In the genomic region with DNA sequence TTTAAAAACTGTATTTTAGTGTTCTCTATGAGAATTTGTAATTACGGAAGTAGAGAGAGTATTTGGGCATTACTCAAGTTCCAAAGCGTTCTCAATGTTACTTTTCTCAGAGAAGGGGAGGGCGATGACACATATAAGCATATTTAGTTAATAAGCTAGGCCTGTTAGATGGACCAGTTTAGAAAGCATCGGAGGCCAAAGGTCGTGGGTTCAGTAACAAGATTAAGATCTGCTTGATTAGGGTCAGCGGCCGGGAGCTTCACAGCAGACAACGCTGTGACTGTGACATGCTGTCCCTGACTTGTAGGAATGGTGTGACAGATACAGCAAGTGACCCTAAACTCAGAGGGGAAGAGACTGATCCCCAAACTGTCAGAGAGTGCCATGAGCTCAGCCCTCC, we compare ENCODE assay signal across 23 mouse cellular contexts.
DNase-seq lines count a peak whose midpoint lies in the region; ATAC-seq and TF ChIP-seq lines count a peak whose summit lies in the region.
"Had no signal": no experiment of that assay in that cellular context is flagged by ENCODE, and none has a peak within 500 bp of the region (broad histone marks: within the 10 kb centered on the region; RNA-seq: fewer than 3 reads in every experiment).

No protein-coding gene starts in this region.

- H3K36me3 ChIP-seq in liver, adult 2 months (ENCODE audit: control insufficient read depth, insufficient read depth, low read length): no peaks in the 10 kb centered on the region
- H3K36me3 ChIP-seq in liver, embryonic 12.5 days: no peaks in the 10 kb centered on the region
- H3K36me3 ChIP-seq: embryonic facial prominence, embryonic 12.5 days; embryonic facial prominence, embryonic 15.5 days; hindbrain, embryonic 12.5 days; hindbrain, embryonic 15.5 days had no signal

- WGBS in liver, adult 2 months: 51% methylated on average over 8 of the region's 8 CpGs
- 59% methylated on average over 8 of the region's 8 CpGs for WGBS in liver, embryonic 12.5 days (ENCODE audit: insufficient replicate concordance)

- H3K27me3 ChIP-seq in liver, adult 2 months (ENCODE audit: control insufficient read depth, insufficient read depth, low read length): no peaks in the 10 kb centered on the region
- peaks cover 4% of the 10 kb centered on the region; the same call in 1 of the 2 replicates for H3K27me3 ChIP-seq in liver, embryonic 12.5 days (replicated peaks)
- H3K27me3 ChIP-seq: embryonic facial prominence, embryonic 12.5 days; embryonic facial prominence, embryonic 15.5 days; hindbrain, embryonic 12.5 days; hindbrain, embryonic 15.5 days had no signal

- no peak for TF ChIP-seq POLR2A in liver, adult 2 months (IDR thresholded peaks at IDR 0.05; ENCODE audit: extremely low read depth, insufficient read depth, low read length)

- H3K4me3 ChIP-seq in liver, adult 2 months (ENCODE audit: insufficient read depth, low read depth, low read length): no peak overlapping the region
- no peak overlapping the region for H3K4me3 ChIP-seq in liver, embryonic 12.5 days
- H3K4me3 ChIP-seq: embryonic facial prominence, embryonic 12.5 days; embryonic facial prominence, embryonic 15.5 days; gastrocnemius, adult 2 months; hindbrain, embryonic 12.5 days; hindbrain, embryonic 15.5 days had no signal

- TF ChIP-seq CTCF in liver, adult 2 months (IDR thresholded peaks at IDR 0.05; ENCODE audit: low read depth, low read length): no peak

- no peak overlapping the region for H3K4me2 ChIP-seq in liver, embryonic 12.5 days
- H3K4me2 ChIP-seq: embryonic facial prominence, embryonic 12.5 days; embryonic facial prominence, embryonic 15.5 days; heart, embryonic 11.5 days; hindbrain, embryonic 12.5 days; hindbrain, embryonic 15.5 days had no signal

- no peaks in the 10 kb centered on the region for H3K4me1 ChIP-seq in liver, adult 2 months (ENCODE audit: control insufficient read depth, insufficient read depth, low read length)
- H3K4me1 ChIP-seq in liver, embryonic 12.5 days: peaks cover 9% of the 10 kb centered on the region
- H3K4me1 ChIP-seq: embryonic facial prominence, embryonic 15.5 days; hindbrain, embryonic 12.5 days had no signal

- H3K9ac ChIP-seq in liver, adult 2 months (ENCODE audit: low read depth, low read length): no peak overlapping the region
- no peak overlapping the region for H3K9ac ChIP-seq in liver, embryonic 12.5 days
- H3K9ac ChIP-seq: embryonic facial prominence, embryonic 12.5 days; embryonic facial prominence, embryonic 15.5 days; forebrain, postnatal 0 days; hindbrain, embryonic 12.5 days; hindbrain, embryonic 15.5 days had no signal

- no peak overlapping the region for H3K27ac ChIP-seq in liver, adult 2 months (replicated peaks; ENCODE audit: insufficient read depth, low read depth, low read length)
- no peak overlapping the region for H3K27ac ChIP-seq in liver, embryonic 12.5 days
- H3K27ac ChIP-seq: embryonic facial prominence, embryonic 12.5 days; embryonic facial prominence, embryonic 15.5 days; gastrocnemius, adult 2 months; hindbrain, embryonic 12.5 days; hindbrain, embryonic 15.5 days had no signal

- H3K9me3 ChIP-seq in liver, embryonic 12.5 days (replicated peaks): no peaks in the 10 kb centered on the region
- H3K9me3 ChIP-seq: embryonic facial prominence, embryonic 12.5 days; embryonic facial prominence, embryonic 15.5 days; hindbrain, embryonic 12.5 days; hindbrain, embryonic 15.5 days had no signal

- no peak for ATAC-seq in liver, embryonic 12.5 days
- ATAC-seq: CD4-positive, CD25-positive, alpha-beta regulatory T cell, adult 4 months; forebrain, embryonic 14.5 days; forebrain, postnatal 0 days had no signal

- H3K79me2 ChIP-seq in liver, adult 2 months (ENCODE audit: control insufficient read depth, insufficient read depth, low read length): no peaks in the 10 kb centered on the region

- DNase-seq in kidney, postnatal 10 days: peak; percentile 27
- no peak for DNase-seq in kidney, adult 11 months
- DNase-seq in liver, adult 2 months (ENCODE audit: extremely low read depth, low read depth, low spot score): peak; percentile 29
- peak; percentile 25 for DNase-seq in yolk sac, embryonic 10.5 days (ENCODE audit: low spot score)
- DNase-seq in cerebellum, postnatal 10 days: no peak
- DNase-seq: adrenal gland, adult 2 months; adrenal gland, postnatal 14 days; cerebellum, adult 11 months; cerebellum, adult 2 months; cerebellum, adult 9-11 months; cerebellum, postnatal 36 days; forebrain, postnatal 0 days; gastrocnemius, adult 2 months; gastrocnemius, postnatal 14 days; heart, adult 11 months had no signal

Comparison
In these comparisons a context has a peak if more than half of its experiments do, and no peak if none do; other contexts are left out.
1. DNase-seq: peak in kidney, postnatal 10 days (single experiment), liver, adult 2 months (single experiment) and yolk sac, embryonic 10.5 days (single experiment); none in kidney, adult 11 months (single experiment) and cerebellum, postnatal 10 days (0 of 2).